In genomic region chr8:12985259-12985658, GRCm38 (mm10) we compare ENCODE assay signal across 16 mouse cellular contexts. TPM values are rescaled to one million over a fixed set of nuclear protein-coding genes. Genes with fewer than 3 reads are reported as not detected.
DNase-seq lines count a peak whose midpoint lies in the region; TF ChIP-seq lines count a peak whose summit lies in the region.
"Had no signal": no experiment of that assay in that cellular context is flagged by ENCODE, and none has a peak within 500 bp of the region (broad histone marks: within the 10 kb centered on the region; RNA-seq: fewer than 3 reads in every experiment).

No protein-coding gene starts in this region.

- peak overlapping the region; percentile 98 for H3K27ac ChIP-seq in left cerebral cortex, adult 2 months
- H3K27ac ChIP-seq: embryonic facial prominence, embryonic 12.5 days; hindbrain, embryonic 13.5 days; neural tube, embryonic 12.5 days had no signal

- intact Hi-C loops in left cerebral cortex, adult 2 months (cut with DNase I): loop anchor here (1.0 to 5.0 kb wide), 4 partner anchors 12 to 120 kb away; partner anchors contain the start of genes Cul4a and Pcid2

- peak; percentile 69 to 73 for DNase-seq in left cerebral cortex, adult 2 months (ENCODE audit: extremely low spot score in 1 of 2, low spot score in 2 of 2)
- no peak for DNase-seq in left cerebral cortex, adult 11 months (ENCODE audit: low spot score)
- DNase-seq in cerebellum, adult 9-11 months: peak; percentile 47
- DNase-seq in layer of hippocampus, postnatal 36 days: peak; percentile 45 to 59
- DNase-seq in right cerebral cortex, postnatal 36 days (ENCODE audit: low spot score in 2 of 2): peak; percentile 77 to 90
- DNase-seq in thymus, postnatal 10 days (ENCODE audit: low spot score in 2 of 2): no peak
- DNase-seq in thymus, postnatal 14 days: no peak
- DNase-seq: gastrocnemius, postnatal 14 days; kidney, postnatal 4 days; lung, postnatal 14 days; midbrain, embryonic 14.5 days; retina, postnatal 1 day; thymus, postnatal 36 days had no signal

- TF ChIP-seq CTCF in left cerebral cortex, adult 2 months (IDR thresholded peaks at IDR 0.05): no peak

- H3K4me3 ChIP-seq in left cerebral cortex, adult 2 months: peak overlapping the region; percentile 65
- H3K4me3 ChIP-seq: embryonic facial prominence, embryonic 12.5 days; hindbrain, embryonic 13.5 days; neural tube, embryonic 12.5 days had no signal

RNA-seq across cellular contexts. Expression of gene F7, which starts 40.6 kb away (rescaled TPM):
- total RNA-seq in left cerebral cortex, adult 2 months (2021): under 1 TPM in 1 of 2 experiments, not detected in 1; 0.49 TPM
- under 1 TPM in 1 of 2 experiments, not detected in 1; 0.17 TPM for total RNA-seq in layer of hippocampus, postnatal 36 days (2021)
- total RNA-seq: gastrocnemius, postnatal 14 days had no signal

RNA-seq across cellular contexts. Expression of gene F10, which starts 51.8 kb away (rescaled TPM):
- total RNA-seq in left cerebral cortex, adult 2 months (2021): under 1 TPM in 1 of 2 experiments, not detected in 1; 0.45 TPM
- not detected for total RNA-seq in layer of hippocampus, postnatal 36 days (2021)
- total RNA-seq: gastrocnemius, postnatal 14 days had no signal

Comparison
In these comparisons a context has a peak if more than half of its experiments do, and no peak if none do; other contexts are left out.
1. DNase-seq: peak in left cerebral cortex, adult 2 months (2 of 2), cerebellum, adult 9-11 months (single experiment), layer of hippocampus, postnatal 36 days (2 of 2) and right cerebral cortex, postnatal 36 days (2 of 2); none in left cerebral cortex, adult 11 months (single experiment), thymus, postnatal 10 days (0 of 2) and thymus, postnatal 14 days (single experiment).